Mouse (Mus musculus) midbrain, embryonic 15.5 days (tissue): ENCODE data around the gene Gm8909. TPM values are rescaled to one million over a fixed set of nuclear protein-coding genes. Genes with fewer than 3 reads are reported as not detected.
"Not testable (repeated sequence)": the region's sequence is repeated elsewhere in the genome, so short reads cannot be mapped to it uniquely, and the experiment has no call there.

ENCODE experiments used
- ATAC-seq: fragments of 200-750 bp; cut with Nextera tagmentation; replicated peaks from 2 replicates; pipeline ENCODE4 v1.8.0; 2017; ENCODE audit warnings: moderate TSS enrichment
- H3K27ac ChIP-seq: fragments of 300-500 bp; sonication (generic); 2 replicates; pipeline ENCODE4 v1.5.1; 2015; ENCODE audit warnings: mild to moderate bottlenecking, inconsistent platforms
- H3K27me3 ChIP-seq: fragments of 300-500 bp; sonication (generic); replicated peaks from 2 replicates; pipeline ENCODE4 v1.6.1; 2015; ENCODE audit warnings: inconsistent platforms
- H3K36me3 ChIP-seq: fragments of 300-500 bp; sonication (generic); replicated peaks from 2 replicates; pipeline ENCODE4 v1.6.1; 2015; ENCODE audit warnings: inconsistent platforms
- H3K4me1 ChIP-seq: fragments of 300-500 bp; sonication (generic); 2 replicates; pipeline ENCODE4 v1.6.1; 2015; ENCODE audit warnings: inconsistent platforms
- H3K4me2 ChIP-seq: fragments of 300-500 bp; sonication (generic); 2 replicates; pipeline ENCODE4 v1.6.1; 2015; ENCODE audit warnings: inconsistent platforms, mild to moderate bottlenecking, moderate library complexity
- H3K4me3 ChIP-seq: fragments of 300-500 bp; sonication (generic); 2 replicates; pipeline ENCODE4 v1.5.1; 2015; ENCODE audit warnings: mild to moderate bottlenecking, inconsistent platforms
- H3K9ac ChIP-seq: fragments of 300-500 bp; sonication (generic); 2 replicates; pipeline ENCODE4 v1.6.1; 2015; ENCODE audit warnings: mild to moderate bottlenecking, inconsistent platforms
- H3K9me3 ChIP-seq: fragments of 300-500 bp; sonication (generic); 2 replicates; pipeline ENCODE4 v1.6.1; 2016; ENCODE audit warnings: inconsistent platforms
- WGBS: fragments of 180-500 bp; shearing (Covaris S2); methylation state at CpG from one replicate; pipeline ENCODE4 v1.1.7; 2015; ENCODE audit warnings: mixed read lengths; 5-methylcytosine and 5-hydroxymethylcytosine counted together
- polyA plus RNA-seq: library from polyadenylated mRNA; unstranded; fragments of >200 nt; fragmentation: Nextera tagmentation; extraction: Ambion mirVana; gene quantifications from 2 replicates; pipeline ENCODE4 v1.2.1, GENCODE M21; 2015

Gm8909 gene
- polyA plus RNA-seq, 1 experiment from 2014 or later, result not detected

DNA sequence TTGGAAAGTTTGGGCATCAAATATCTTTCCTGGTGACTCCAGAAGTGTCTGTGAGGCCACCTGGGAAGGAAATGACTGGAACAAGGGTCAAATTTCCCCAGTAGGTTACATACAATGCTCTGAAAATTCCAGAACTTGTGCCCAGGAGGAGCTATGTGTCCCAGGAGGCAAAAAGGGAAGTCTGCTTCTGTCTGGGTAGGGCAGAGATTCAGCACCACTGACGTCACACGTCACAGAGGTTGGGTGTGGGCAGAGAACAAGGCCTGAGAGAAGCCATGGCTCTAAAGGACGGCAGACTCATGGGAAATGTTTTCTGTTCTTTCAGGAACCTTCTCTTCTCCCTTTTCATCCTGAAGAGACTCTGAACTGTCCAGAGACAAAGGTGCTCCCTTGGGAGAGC lies 19.2 kb upstream of the Gm8909 start:
- ATAC-seq, result no peak
- no peaks in the 10 kb centered on the region for H3K36me3 ChIP-seq
- H3K9me3 ChIP-seq, result no peaks in the 10 kb centered on the region
- H3K4me2 ChIP-seq, result no peak overlapping the region
- no peak overlapping the region for H3K4me3 ChIP-seq
- peaks cover 15% of the 10 kb centered on the region; the same call in 1 of the 2 replicates for H3K27me3 ChIP-seq
- no peak overlapping the region for H3K9ac ChIP-seq
- WGBS, result 74% methylated on average over 3 of the region's 3 CpGs
- H3K27ac ChIP-seq, result no peak overlapping the region
- no peaks in the 10 kb centered on the region for H3K4me1 ChIP-seq

DNA sequence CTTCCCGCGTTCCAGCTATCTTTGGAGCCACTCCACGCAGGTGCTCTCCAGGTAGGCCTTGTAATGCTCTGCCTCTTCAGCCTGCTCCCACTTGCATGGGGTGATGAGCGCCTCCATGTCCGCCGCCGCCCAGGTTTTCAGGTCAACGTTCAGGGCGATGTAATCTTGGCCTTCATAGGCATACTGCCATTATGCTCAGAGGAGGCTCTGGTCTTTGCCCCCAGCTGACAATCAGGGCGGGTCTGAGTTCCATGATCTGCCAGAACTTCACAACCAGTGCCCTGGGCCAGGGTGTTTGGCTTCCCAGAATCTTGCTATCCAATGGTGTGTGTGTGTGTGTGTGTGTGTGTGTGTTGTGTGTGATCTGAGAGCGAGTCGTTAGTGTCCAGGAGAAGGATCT lies 13.9 kb upstream of the Gm8909 start:
- Histone ChIP-seq H3K9ac (no peak overlapping the region), H3K27me3 (peaks cover 17% of the 10 kb centered on the region)
- no peak for ATAC-seq

DNA sequence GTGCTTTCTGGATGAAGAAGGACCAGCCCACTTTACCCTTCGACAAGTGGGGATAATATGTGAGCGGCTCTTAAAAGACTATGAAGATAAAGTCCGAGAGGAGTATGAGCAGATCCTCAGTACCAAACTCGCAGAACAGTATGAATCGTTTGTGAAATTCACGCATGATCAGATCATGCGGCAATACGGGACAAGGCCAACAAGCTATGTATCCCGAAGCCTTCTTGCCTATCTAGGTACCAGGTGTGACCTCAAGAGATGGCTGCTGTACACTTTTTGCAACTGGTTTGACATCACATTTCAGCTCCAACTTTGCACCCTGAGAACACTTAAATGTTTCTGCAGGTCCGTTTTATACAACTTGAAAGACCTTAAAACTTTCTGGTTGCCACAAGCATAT lies 11.1 kb upstream of the Gm8909 start:
- 9% methylated on average over 10 of the region's 10 CpGs for WGBS

More for the DNA sequence above, 13.9 kb upstream of the Gm8909 start:
- H3K9me3 ChIP-seq, result no peaks in the 10 kb centered on the region
- H3K4me3 ChIP-seq, result no peak overlapping the region
- peaks cover 3% of the 10 kb centered on the region; the same call in 1 of the 2 replicates for H3K4me1 ChIP-seq
- H3K27ac ChIP-seq, result no peak overlapping the region
- H3K36me3 ChIP-seq, result no peaks in the 10 kb centered on the region
- WGBS, result 79% methylated on average over 12 of the region's 12 CpGs
- no peak overlapping the region for H3K4me2 ChIP-seq

DNA sequence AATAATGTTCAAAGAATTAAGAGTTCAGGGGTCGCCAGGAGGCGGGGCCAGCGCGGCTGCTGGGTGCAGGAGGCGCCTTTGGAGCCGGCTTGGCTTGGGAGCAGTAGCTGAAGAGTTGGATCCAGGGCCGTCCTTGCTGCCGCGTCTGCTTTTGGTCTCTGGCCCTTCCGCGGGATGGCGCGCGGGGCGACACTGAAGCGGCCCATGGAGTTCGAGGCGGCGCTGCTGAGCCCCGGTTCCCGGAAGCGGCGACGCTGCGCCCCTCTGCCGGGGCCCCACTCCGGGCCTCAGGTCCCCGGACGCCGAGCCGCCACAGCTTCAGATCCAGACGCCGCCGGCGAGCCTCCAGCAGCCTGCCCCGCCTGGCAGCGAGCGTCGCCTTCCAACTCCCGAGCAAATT lies 10.6 kb upstream of the Gm8909 start:
- 0 out of 2 replicates have a peak overlapping the region, but pooled peaks have one; percentile 20 for H3K9ac ChIP-seq
- H3K27ac ChIP-seq, ATAC-seq, H3K4me1 ChIP-seq, H3K9me3 ChIP-seq, H3K36me3 ChIP-seq: not testable (repeated sequence)
- peak overlapping the region; percentile 34 for H3K4me3 ChIP-seq
- WGBS, result 0% methylated on average over 40 of the region's 40 CpGs
- H3K4me2 ChIP-seq, result peak overlapping the region; percentile 62
- peaks cover 14% of the 10 kb centered on the region for H3K27me3 ChIP-seq

More for the DNA sequence above, 11.1 kb upstream of the Gm8909 start:
- not testable (repeated sequence) for ATAC-seq, H3K27ac ChIP-seq, H3K9me3 ChIP-seq, H3K9ac ChIP-seq, H3K36me3 ChIP-seq, H3K4me1 ChIP-seq
- peak overlapping the region; percentile 34; the same call in 1 of the 2 replicates for H3K4me3 ChIP-seq
- H3K27me3 ChIP-seq, result peaks cover 14% of the 10 kb centered on the region
- peak overlapping the region; percentile 62 for H3K4me2 ChIP-seq

DNA sequence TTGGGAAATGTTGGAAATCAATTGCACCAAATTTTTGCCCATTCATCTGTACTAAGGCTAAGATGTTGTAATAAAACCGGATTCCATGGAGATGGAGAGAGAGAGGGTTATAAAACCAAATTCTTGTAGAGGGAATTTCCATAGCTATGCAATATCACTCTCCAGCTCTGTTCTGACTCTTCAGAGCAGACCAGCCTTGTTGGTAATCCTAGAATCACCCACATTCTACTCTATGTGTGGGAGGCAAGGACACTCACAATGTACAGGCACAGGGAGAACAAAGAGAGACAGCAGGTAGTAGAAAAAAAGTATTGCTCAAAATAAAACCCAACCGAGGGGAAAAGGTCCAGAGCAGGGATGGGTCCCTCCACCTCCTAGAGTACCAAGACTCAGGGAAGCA lies 7.8 kb upstream of the Gm8909 start:
- H3K4me1 ChIP-seq, H3K36me3 ChIP-seq, H3K4me3 ChIP-seq, ATAC-seq, H3K9me3 ChIP-seq, H3K9ac ChIP-seq, H3K4me2 ChIP-seq, H3K27me3 ChIP-seq, H3K27ac ChIP-seq: not testable (repeated sequence)
- WGBS, result no CpG with 5 or more reads among the region's 2 CpGs

DNA sequence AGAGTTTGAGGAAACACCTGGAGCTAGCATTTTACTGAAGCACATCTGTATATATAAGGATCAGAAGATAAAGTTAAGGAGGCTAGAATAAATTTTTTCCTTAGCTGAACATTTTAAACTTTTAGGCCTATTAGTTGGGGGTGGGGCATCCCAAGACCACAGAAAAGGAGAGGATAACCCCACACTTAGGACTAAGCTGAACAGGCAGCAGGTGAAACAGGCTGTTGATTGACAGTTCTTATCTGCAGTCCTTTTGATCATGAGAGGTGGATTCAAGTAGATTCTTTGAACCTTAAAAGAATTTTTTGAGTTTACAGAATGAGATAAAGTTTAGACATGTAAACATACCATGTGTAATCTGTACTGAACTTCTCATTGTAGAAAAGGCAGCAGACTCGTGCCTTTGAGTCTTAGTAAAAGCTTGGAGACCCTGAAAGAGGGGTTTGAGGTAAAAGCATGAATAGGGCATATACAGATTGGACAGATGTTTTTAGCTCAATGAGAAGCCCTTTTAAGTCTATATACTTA lies 2.0 kb upstream of the Gm8909 start:
- Histone ChIP-seq H3K9me3 (no peaks in the 10 kb centered on the region), H3K27ac (no peak overlapping the region), H3K27me3 (peaks cover 46% of the 10 kb centered on the region), H3K9ac (no peak overlapping the region), H3K36me3 (no peaks in the 10 kb centered on the region), H3K4me2 (no peak overlapping the region), H3K4me3 (no peak overlapping the region), H3K4me1 (0 out of 2 replicates have a peak, but pooled peaks cover 5% of the 10 kb centered on the region)
- no peak for ATAC-seq
- 33% methylated on average over 1 of the region's 1 CpGs for WGBS

DNA sequence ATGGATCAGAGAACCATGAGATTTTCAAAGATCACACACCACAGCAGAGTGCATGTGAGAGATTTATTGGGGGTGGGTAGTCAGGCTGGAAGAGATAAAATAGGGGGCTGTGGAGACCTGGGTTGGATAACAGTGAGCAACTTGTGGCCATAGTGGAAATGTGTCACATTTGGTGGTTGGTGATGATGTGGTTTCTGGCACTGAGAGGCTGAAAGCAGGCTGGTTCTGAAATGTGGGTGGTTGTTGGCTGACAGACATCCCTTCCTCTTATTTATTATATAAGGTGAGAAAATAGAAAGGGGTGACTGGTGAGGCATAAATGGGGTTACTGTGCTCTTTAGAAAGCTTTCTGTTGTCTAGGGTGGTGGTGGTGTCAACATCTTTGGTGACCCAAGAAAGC lies 1.4 kb upstream of the Gm8909 start:
- 0 out of 2 replicates have a peak, but pooled peaks cover 5% of the 10 kb centered on the region for H3K4me1 ChIP-seq
- peaks cover 52% of the 10 kb centered on the region for H3K27me3 ChIP-seq
- no peak overlapping the region for H3K9ac ChIP-seq
- no peak overlapping the region for H3K27ac ChIP-seq
- no peak overlapping the region for H3K4me3 ChIP-seq
- H3K36me3 ChIP-seq, result no peaks in the 10 kb centered on the region
- ATAC-seq, result no peak
- H3K9me3 ChIP-seq, result no peaks in the 10 kb centered on the region
- H3K4me2 ChIP-seq, result no peak overlapping the region

DNA sequence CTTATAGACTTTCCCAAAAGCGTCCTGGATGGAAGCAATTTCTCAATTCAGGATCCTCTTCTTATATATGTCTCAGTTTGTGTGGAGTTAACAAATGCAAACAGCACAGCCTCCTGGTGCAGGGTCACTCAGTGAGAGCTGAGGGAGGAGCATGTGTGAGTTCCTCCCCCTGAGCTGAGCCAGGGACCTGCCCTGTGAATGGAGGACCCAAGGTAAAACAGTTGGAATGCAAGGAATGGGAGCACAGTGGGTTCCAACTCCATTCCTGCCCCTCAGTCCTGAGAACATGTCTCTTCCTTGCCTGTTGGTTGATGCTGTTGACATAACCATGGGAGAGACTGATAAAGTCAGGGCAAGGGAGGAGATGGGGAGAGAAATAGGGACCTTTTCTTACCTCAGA lies 757 bp upstream of the Gm8909 start:
- ATAC-seq, result not testable (repeated sequence)

DNA sequence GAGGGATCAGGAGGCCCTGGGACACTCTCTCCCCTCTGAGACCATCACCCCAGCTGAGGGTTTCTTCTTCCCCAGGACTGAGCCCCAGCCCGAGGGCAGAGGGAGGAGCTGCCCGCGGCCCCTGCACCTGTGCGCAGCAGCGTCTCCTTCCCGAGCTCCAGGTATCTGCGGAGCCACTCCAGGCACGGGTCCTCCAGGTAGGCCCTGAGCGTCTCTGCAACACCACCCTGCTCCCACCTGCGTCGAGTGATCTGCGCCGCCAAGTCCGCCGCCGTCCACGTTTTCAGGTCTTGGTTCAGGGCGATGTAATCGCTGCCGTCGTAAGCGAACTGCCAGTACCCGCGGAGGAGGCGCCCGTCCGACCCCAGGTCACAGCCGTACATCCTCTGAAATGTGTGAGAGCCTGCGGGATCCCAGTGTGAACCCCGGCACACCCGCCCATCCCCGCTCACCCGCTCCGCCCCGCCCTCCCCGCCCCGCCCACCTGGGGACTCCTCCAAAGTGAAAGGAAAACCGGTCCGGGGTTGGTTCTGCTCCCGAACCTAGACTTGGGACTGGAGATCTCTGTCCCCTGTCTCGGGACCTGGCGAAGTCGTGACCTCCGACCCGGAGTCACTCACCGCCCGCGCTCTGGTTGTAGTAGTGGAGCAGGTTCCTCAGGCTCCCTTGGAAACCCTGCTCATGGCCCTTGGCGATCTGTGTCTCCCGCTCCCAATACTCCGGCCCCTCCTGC lies 865 bp downstream of the Gm8909 start:
- WGBS, result 1% methylated on average over 50 of the region's 51 CpGs
- Histone ChIP-seq H3K9me3 (no peaks in the 10 kb centered on the region), H3K4me3 (peak overlapping the region; percentile 15), H3K27me3 (peaks cover 72% of the 10 kb centered on the region), H3K4me2 (peak overlapping the region; percentile 26), H3K27ac (no peak overlapping the region), H3K4me1 (0 out of 2 replicates have a peak, but pooled peaks cover 5% of the 10 kb centered on the region), H3K36me3 (no peaks in the 10 kb centered on the region), H3K9ac (no peak overlapping the region)
- no peak for ATAC-seq

More for the DNA sequence above, 757 bp upstream of the Gm8909 start:
- peaks cover 58% of the 10 kb centered on the region for H3K27me3 ChIP-seq
- not testable (repeated sequence) for H3K4me1 ChIP-seq, H3K36me3 ChIP-seq, H3K4me2 ChIP-seq, H3K9me3 ChIP-seq, H3K9ac ChIP-seq, H3K27ac ChIP-seq, H3K4me3 ChIP-seq
- 39% methylated on average over 1 of the region's 1 CpGs for WGBS

DNA sequence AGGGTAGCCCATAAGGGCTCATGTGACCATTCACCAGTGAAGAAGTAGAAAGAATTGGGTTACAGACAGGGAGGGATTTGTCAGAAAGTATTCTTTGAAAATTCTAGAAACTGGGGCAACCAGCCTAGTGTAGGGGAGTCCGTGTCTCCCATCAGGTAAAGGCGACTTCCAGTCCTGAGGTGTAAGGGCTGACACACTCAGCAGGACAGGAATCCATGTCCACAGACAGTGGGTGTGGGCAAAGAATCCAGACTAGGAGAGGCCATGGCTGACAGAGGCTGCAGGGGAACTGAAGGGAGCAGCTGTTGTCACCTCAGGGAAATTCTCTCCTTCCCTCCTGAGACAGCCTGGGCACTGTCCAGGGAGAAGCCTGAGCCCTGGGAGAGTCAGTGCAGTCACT lies 1.4 kb downstream of the Gm8909 start:
- not testable (repeated sequence) for ATAC-seq, H3K9me3 ChIP-seq, H3K27ac ChIP-seq, H3K9ac ChIP-seq, H3K36me3 ChIP-seq, H3K4me2 ChIP-seq, H3K4me1 ChIP-seq, H3K4me3 ChIP-seq
- peaks cover 78% of the 10 kb centered on the region for H3K27me3 ChIP-seq
- 24% methylated on average over 2 of the region's 2 CpGs for WGBS

DNA sequence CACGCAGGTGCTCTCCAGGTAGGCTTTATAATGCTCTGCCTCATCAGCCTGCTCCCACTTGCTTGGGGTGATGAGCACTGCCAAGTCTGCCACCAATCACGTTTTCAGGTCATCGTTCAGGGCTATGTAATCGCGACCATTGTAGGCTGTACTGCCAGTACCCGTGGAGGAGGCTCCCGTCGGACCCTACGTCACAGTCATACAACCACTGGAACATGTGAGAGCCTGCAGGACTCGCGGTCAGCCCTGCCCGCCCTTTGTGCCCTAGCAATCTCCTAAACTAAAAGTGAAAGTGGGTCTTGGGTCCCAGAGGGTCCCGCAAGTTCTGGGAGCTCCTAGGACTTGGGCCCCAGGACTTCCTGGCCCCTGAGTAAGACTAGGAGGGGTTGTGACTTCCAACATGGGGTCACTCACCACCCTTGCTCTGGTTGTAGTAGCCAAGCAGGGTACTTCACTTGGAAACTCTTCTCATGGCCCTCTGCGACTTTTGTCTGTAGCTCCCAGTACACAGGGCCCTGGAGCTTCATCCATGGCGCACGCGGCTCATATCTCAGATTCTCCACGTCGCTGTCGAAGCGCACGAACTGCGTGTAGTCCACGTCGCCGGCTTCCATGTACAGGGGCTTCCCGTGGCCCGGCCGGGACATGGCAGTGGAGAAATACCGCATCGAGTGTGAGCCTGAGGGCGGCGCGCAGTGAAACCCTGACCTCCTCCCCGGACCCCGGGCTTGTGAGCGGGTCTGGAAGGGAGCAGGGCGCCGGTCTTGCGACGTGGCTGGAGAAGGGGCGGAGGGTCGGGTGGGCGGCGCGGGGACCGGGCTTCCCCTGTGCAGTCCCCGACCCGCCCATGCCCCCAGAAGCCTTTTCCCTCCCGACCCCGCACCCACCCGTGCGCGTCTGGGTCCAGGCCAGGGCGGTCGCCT lies 6.9 kb downstream of the Gm8909 start:
- Histone ChIP-seq H3K9ac (no peak overlapping the region), H3K36me3 (no peaks in the 10 kb centered on the region), H3K4me2 (peak overlapping the region; percentile 28), H3K27ac (no peak overlapping the region), H3K4me3 (peak overlapping the region; percentile 10; the same call in 1 of the 2 replicates), H3K4me1 (peaks cover 8% of the 10 kb centered on the region; the same call in 1 of the 2 replicates), H3K9me3 (no peaks in the 10 kb centered on the region), H3K27me3 (peaks cover 73% of the 10 kb centered on the region)
- ATAC-seq, result no peak
- 2% methylated on average over 51 of the region's 56 CpGs for WGBS

DNA sequence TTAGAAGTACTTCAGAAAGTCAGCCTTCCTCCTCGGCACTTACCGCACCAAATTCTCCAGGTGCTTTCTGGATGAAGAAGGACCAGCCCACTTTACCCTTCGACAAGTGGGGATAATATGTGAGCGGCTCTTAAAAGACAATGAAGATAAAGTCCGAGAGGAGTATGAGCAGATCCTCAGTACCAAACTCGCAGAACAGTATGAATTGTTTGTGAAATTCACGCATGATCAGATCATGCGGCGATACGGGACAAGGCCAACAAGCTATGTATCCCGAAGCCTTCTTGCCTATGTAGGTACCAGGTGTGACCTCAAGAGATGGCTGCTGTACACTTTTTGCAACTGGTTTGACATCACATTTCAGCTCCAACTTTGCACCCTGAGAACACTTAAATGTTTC lies 10.1 kb downstream of the Gm8909 start:
- H3K4me3 ChIP-seq, result peak overlapping the region; percentile 27
- H3K36me3 ChIP-seq, H3K27ac ChIP-seq, ATAC-seq, H3K9me3 ChIP-seq, H3K4me1 ChIP-seq, H3K9ac ChIP-seq: not testable (repeated sequence)
- peak overlapping the region; percentile 51 for H3K4me2 ChIP-seq
- WGBS, result 11% methylated on average over 11 of the region's 11 CpGs
- peaks cover 56% of the 10 kb centered on the region for H3K27me3 ChIP-seq
